Mouse (Mus musculus): ENCODE data around the gene Decr2. TPM values are rescaled to one million over a fixed set of nuclear protein-coding genes. Genes with fewer than 3 reads are reported as not detected.

Gene Decr2
- 40.6 and 42.0 TPM in 2 replicates for polyA plus RNA-seq (2015; fragmentation: Nextera tagmentation; extraction: Ambion mirVana)

DNA sequence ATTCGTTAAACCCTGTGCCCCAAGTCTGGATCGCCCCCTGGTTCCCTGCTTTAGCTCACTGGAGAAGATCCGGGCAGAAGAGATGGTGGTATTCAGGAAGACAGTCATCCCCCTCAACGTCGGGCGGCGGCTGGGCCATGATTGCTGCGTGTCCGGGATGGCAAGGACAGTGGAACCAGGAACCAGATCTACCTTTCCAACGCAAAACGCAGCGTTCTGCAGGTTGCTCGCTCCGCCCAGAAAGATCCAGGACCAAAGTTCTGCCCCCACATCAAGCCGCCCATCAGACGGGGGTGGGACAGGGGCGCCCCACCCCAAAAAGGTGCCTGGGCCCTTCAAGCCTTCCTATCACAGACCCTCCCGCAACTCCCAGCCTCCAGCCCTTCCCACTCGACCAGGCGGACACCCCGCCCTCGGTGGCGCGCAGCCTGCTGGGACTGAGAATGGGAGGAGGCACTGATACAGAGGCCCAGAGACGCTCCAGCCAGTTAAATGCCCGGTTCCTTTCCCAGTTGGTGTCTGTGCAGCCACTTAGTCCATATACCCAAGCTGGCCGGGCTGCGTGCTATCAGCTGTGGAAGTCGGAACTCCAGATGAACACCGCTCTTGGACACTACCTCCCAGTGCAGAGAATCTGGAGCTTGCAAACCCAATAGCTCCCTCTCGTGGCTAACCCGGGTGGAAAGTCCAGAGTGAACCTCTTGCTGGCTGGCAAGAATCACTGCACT lies at the start of gene Decr2:
Decr2 (minus strand) TSS at position 433 of the 728 bp plus-strand sequence.
- ATAC-seq (ENCODE audit: low FRiP score, low read depth): peak; percentile 93

DNA sequence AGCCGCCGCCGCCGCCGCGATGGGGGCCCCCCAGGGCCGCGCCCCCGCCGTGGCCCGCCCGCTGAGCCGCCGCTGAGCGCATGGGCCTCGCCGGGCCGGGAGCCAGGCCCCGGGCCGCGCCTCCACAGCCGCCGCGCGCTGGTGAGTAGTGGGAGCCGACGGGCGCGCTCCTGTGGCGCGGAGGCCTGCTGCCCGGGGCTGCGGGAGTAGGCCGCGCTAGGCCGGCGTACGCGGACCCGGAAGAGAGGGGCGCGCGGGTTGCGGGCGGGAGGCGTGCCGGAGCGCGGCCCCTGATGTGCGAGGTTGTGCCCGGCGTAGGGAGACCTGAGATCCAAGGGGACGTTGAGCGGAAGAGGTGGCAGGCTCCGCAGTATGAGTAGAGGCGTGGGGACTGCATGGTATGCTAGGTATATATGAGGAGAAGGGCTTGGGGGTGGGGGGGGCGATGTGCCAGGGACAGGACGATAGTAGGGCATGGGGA lies 48.8 kb upstream of the Decr2 start:
- Histone ChIP-seq H3K9ac (peak overlapping the region; percentile 97), H3K4me3 (peak overlapping the region; percentile 74), H3K27me3 (no peaks in the 10 kb centered on the region), H3K36me3 (peaks cover 3% of the 10 kb centered on the region; the same call in 1 of the 2 replicates), H3K27ac (replicated peaks) (peak overlapping the region; percentile 91), H3K9me3 (no peaks in the 10 kb centered on the region), H3K4me1 (replicated peaks) (peaks cover 29% of the 10 kb centered on the region), H3K4me2 (peak overlapping the region; percentile 76)
- ATAC-seq (ENCODE audit: low FRiP score, low read depth): peak; percentile 63
- 2% methylated on average over 52 of the region's 58 CpGs for WGBS

More for the DNA sequence above, at the start of gene Decr2:
- peaks cover 19% of the 10 kb centered on the region; the same call in 1 of the 2 replicates for H3K4me1 ChIP-seq (replicated peaks)
- H3K36me3 ChIP-seq: no peaks in the 10 kb centered on the region
- WGBS: under 1% methylated on average over 32 of the region's 32 CpGs
- H3K4me2 ChIP-seq: peak within 1 kb of the TSS; percentile 71
- H3K27me3 ChIP-seq: no peaks in the 10 kb centered on the region
- peak within 1 kb of the TSS; percentile 57 for H3K4me3 ChIP-seq
- no peaks in the 10 kb centered on the region for H3K9me3 ChIP-seq
- peak within 1 kb of the TSS; percentile 88 for H3K27ac ChIP-seq (replicated peaks)
- H3K9ac ChIP-seq: peak within 1 kb of the TSS; percentile 72

GRCm38 (mm10) chr17:26138239-26138836 lies 48.2 kb upstream of the Decr2 start, which contains the start of gene Axin1:
Axin1 (plus strand) TSS chr17:26138688.
- peak within 1 kb of the TSS; percentile 74 for H3K4me3 ChIP-seq
- peaks cover 29% of the 10 kb centered on the region for H3K4me1 ChIP-seq (replicated peaks)
- peak; percentile 98 for ATAC-seq (ENCODE audit: low FRiP score, low read depth)
- peak within 1 kb of the TSS; percentile 97 for H3K9ac ChIP-seq
- H3K36me3 ChIP-seq: no peaks in the 10 kb centered on the region
- H3K27ac ChIP-seq (replicated peaks): peak within 1 kb of the TSS; percentile 91
- H3K27me3 ChIP-seq: no peaks in the 10 kb centered on the region
- peak within 1 kb of the TSS; percentile 76 for H3K4me2 ChIP-seq
- H3K9me3 ChIP-seq: no peaks in the 10 kb centered on the region
- under 1% methylated on average over 42 of the region's 42 CpGs for WGBS

GRCm38 (mm10) chr17:26137751-26138130 lies 47.6 kb upstream of the Decr2 start:
- H3K27me3 ChIP-seq: no peaks in the 10 kb centered on the region
- H3K9me3 ChIP-seq: no peaks in the 10 kb centered on the region
- 82% methylated on average over 2 of the region's 2 CpGs for WGBS
- H3K4me2 ChIP-seq: peak overlapping the region; percentile 76
- no peak for ATAC-seq (ENCODE audit: low FRiP score, low read depth)
- H3K36me3 ChIP-seq: no peaks in the 10 kb centered on the region
- H3K27ac ChIP-seq (replicated peaks): peak overlapping the region; percentile 91
- peak overlapping the region; percentile 32; the same call in 1 of the 2 replicates for H3K9ac ChIP-seq
- peaks cover 29% of the 10 kb centered on the region for H3K4me1 ChIP-seq (replicated peaks)
- peak overlapping the region; percentile 74 for H3K4me3 ChIP-seq

- WGBS: 91% methylated on average over 11 of the region's 11 CpGs
- Histone ChIP-seq H3K9ac (no peak overlapping the region), H3K4me2 (peak overlapping the region; percentile 76; the same call in 1 of the 2 replicates), H3K27ac (replicated peaks) (no peak overlapping the region), H3K4me1 (replicated peaks) (peaks cover 29% of the 10 kb centered on the region), H3K36me3 (no peaks in the 10 kb centered on the region), H3K9me3 (no peaks in the 10 kb centered on the region), H3K4me3 (no peak overlapping the region), H3K27me3 (no peaks in the 10 kb centered on the region)
- ATAC-seq (ENCODE audit: low FRiP score, low read depth): no peak
Observed at GRCm38 (mm10) chr17:26137106-26137750, 47.1 kb upstream of the Decr2 start.

DNA sequence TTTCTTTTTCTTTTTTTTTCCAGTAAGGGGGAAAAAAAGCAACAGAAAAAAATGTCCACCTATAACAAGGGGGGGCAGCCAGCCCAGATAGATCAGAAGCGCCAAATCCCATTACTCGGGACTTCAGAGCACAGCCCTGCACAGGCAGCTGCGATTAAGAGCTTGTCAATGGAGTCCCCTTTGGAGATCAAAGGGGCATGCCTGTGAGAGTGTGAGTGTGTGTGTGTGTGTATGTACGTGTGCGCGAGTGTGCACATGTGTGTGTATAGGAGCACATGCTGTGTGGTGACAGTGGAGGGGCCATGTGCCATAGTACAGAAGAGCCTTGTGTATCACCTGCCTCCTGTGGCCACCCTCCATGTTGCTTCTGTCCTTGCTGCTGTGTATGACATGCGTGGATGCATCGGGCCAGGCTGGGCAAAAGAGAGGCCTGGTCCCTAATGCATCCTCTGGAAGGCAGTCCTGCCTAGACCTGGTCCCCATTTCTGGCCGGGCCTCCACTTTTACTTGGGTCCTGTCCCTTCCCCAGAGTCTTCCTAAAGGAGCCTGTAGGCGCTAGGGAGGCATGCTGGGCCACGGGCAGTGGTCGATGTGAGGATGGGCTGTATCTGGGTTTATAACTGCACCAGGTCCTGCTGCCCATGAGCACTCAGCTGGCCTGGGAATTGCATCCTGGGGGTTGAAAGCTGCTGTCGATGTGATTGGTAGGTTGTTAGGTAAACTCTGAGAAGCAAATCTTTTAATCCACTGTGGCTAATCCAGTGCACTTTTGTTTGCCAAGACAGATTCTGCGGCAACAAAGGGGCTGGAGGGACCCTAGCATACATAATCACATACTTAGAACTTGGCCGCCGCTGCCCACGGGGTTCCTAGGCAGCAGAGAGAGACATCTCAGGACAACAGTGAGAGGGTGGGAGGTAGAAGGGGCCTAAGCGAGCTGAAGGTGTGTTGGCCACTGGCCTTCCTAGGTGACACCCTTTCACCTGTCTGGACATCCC lies 42.0 kb upstream of the Decr2 start:
- Histone ChIP-seq H3K9me3 (no peaks in the 10 kb centered on the region), H3K4me2 (no peak overlapping the region), H3K9ac (no peak overlapping the region), H3K36me3 (peaks cover 9% of the 10 kb centered on the region; the same call in 1 of the 2 replicates), H3K4me1 (replicated peaks) (no peaks in the 10 kb centered on the region), H3K27me3 (no peaks in the 10 kb centered on the region), H3K4me3 (no peak overlapping the region), H3K27ac (replicated peaks) (no peak overlapping the region)
- ATAC-seq (ENCODE audit: low FRiP score, low read depth): no peak
- WGBS: 77% methylated on average over 18 of the region's 18 CpGs

DNA sequence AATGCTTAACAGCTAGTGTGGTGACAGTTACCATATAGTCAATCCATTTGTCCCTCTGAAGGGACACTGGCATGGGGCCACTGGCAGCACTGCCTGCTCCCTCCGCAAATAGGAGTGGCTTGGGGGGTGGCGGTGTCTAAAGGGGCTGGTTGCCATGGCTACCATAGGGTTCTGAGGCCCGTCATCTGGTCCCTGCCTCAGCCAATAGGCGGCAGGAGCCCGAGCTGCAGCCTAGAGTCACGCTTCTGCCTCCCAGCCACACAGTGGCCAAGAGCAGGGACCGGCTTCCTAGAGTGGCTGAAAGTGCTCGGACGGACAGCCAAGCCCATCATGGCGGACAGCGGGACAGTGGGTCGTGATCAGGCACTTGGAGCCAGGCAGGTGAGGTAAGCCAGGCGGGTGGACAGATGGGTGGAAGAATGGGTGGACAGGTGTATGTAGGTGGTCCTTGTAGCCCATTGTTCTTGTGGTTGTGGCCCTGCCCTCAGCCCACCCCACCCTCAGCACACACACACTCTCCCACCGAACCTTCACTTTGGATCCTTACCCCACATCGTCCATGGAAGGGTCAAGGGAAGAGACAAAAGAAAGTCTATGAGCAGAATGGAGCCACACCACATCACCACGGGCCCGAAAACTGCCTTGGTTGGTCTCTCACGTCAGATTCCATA lies 41.1 kb upstream of the Decr2 start:
- WGBS: 69% methylated on average over 18 of the region's 18 CpGs
- Histone ChIP-seq H3K9ac (no peak overlapping the region), H3K4me2 (no peak overlapping the region), H3K4me3 (no peak overlapping the region), H3K9me3 (no peaks in the 10 kb centered on the region), H3K27me3 (no peaks in the 10 kb centered on the region), H3K27ac (replicated peaks) (no peak overlapping the region), H3K4me1 (replicated peaks) (no peaks in the 10 kb centered on the region), H3K36me3 (peaks cover 18% of the 10 kb centered on the region)
- no peak for ATAC-seq (ENCODE audit: low FRiP score, low read depth)

GRCm38 (mm10) chr17:26125226-26125625 lies 35.1 kb upstream of the Decr2 start:
- no peak for ATAC-seq (ENCODE audit: low FRiP score, low read depth)
- H3K27me3 ChIP-seq: no peaks in the 10 kb centered on the region
- H3K4me3 ChIP-seq: no peak overlapping the region
- 93% methylated on average over 10 of the region's 10 CpGs for WGBS
- H3K4me2 ChIP-seq: no peak overlapping the region
- no peak overlapping the region for H3K9ac ChIP-seq
- peaks cover 17% of the 10 kb centered on the region for H3K4me1 ChIP-seq (replicated peaks)
- peaks cover 16% of the 10 kb centered on the region for H3K36me3 ChIP-seq
- H3K27ac ChIP-seq (replicated peaks): no peak overlapping the region
- H3K9me3 ChIP-seq: no peaks in the 10 kb centered on the region

- Histone ChIP-seq H3K27ac (replicated peaks) (no peak overlapping the region), H3K36me3 (peaks cover 16% of the 10 kb centered on the region), H3K27me3 (no peaks in the 10 kb centered on the region), H3K9ac (no peak overlapping the region; the same call in 1 of the 2 replicates), H3K4me3 (peak overlapping the region; percentile 97), H3K4me2 (peak overlapping the region; percentile 89), H3K9me3 (no peaks in the 10 kb centered on the region), H3K4me1 (replicated peaks) (peaks cover 17% of the 10 kb centered on the region)
- ATAC-seq (ENCODE audit: low FRiP score, low read depth): no peak
- 90% methylated on average over 7 of the region's 7 CpGs for WGBS
Observed at GRCm38 (mm10) chr17:26124560-26124959, 34.4 kb upstream of the Decr2 start.

GRCm38 (mm10) chr17:26123267-26123684 lies 33.1 kb upstream of the Decr2 start, which contains the start of gene Mrpl28:
Mrpl28 (plus strand) TSS chr17:26123500.
- ATAC-seq (ENCODE audit: low FRiP score, low read depth): peak; percentile 89
- Histone ChIP-seq H3K9ac (peak within 1 kb of the TSS; percentile 89), H3K27me3 (0 out of 2 replicates have a peak, but pooled peaks cover 4% of the 10 kb centered on the region), H3K4me3 (peak within 1 kb of the TSS; percentile 97), H3K9me3 (no peaks in the 10 kb centered on the region), H3K4me1 (replicated peaks) (peaks cover 17% of the 10 kb centered on the region), H3K27ac (replicated peaks) (peak within 1 kb of the TSS; percentile 71), H3K4me2 (peak within 1 kb of the TSS; percentile 89), H3K36me3 (peaks cover 16% of the 10 kb centered on the region)
- 0% methylated on average over 32 of the region's 32 CpGs for WGBS
